Mouse (Mus musculus) kidney, adult 2 months (tissue): Measurements from ENCODE around the gene Enthd1.

Source experiments
- CTCF ChIP-seq: fragments of 200-500 bp; conservative IDR thresholded peaks from 2 replicates; pipeline ENCODE4 v1.5.1; 2011; ENCODE audit warnings: low read depth, mild to moderate bottlenecking, control low read depth, low read length, moderate library complexity, mixed read lengths; ENCODE audit not compliant: insufficient read depth, insufficient read length
- POLR2A ChIP-seq: fragments of 200-500 bp; IDR thresholded peaks from one replicate; pipeline ENCODE4 v1.6.1; 2011; ENCODE audit warnings: low read depth, low read length, control low read depth

DNA sequence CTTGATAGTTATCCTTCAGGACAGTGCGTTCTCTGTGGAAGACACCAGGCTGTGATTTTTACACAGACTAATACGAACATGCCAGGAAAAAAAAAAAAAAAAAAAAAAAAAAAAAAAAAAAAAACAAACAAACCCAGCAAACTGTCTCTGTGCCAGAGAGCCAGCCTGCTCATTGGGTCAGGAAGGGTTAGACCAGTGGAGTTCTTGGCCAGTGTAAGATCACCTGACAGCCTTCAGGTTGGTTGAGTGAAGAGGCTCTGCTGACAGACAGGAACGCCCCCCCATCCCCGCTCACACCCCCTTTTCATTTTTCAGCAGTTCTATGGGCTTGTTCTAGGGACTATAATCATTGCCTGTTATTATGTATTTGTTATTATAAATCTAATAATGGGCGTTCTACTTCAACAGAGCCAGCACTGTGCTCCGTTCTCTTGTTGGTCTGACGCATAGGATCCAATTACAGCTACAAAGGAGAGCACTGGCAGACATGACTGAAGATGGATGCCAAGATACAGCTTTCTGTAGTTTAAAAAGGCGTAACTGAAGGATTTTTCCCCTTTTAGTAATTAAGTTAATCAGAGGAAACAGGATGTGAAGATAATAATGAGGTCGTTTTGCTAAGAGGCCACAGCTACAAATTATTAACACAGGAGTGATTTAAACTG lies 81.8 kb downstream of the Enthd1 start:
- TF ChIP-seq CTCF (no peak), POLR2A (no peak)
